Mouse (Mus musculus): ENCODE measurements around the gene Rab26. TPM values are rescaled to one million over a fixed set of nuclear protein-coding genes. Genes with fewer than 3 reads are reported as not detected.

The Rab26 gene
- polyA plus RNA-seq, 1 experiment from 2014 or later = 2.8 TPM

- peak within 1 kb of the TSS; percentile 75 for H3K4me3 ChIP-seq (ENCODE audit: low read depth, low read length)
- WGBS = under 1% methylated on average over 40 of the region's 40 CpGs
- H3K36me3 ChIP-seq (ENCODE audit: insufficient read depth) = peaks cover 32% of the 10 kb centered on the region
- peak; percentile 99 for DNase-seq
- H3K9ac ChIP-seq = peak within 1 kb of the TSS; percentile 80
- peak within 1 kb of the TSS; percentile 89 for H3K4me2 ChIP-seq
- peak; percentile 96 for ATAC-seq (ENCODE audit: insufficient read depth)
- H3K9me3 ChIP-seq (ENCODE audit: low read depth, low read length) = no peaks in the 10 kb centered on the region
- no peaks in the 10 kb centered on the region for H3K27me3 ChIP-seq (ENCODE audit: insufficient read depth, low read length)
- no peak for TF ChIP-seq CTCF (IDR thresholded peaks at IDR 0.05; ENCODE audit: low read depth)
- peaks cover 12% of the 10 kb centered on the region for H3K4me1 ChIP-seq (ENCODE audit: insufficient read depth)
- peak within 1 kb of the TSS; percentile 84 for H3K27ac ChIP-seq (ENCODE audit: low read depth)
Observed at GRCm38 (mm10) chr17:24527723-24528559, 6.1 kb downstream of the Rab26 start, which contains the start of gene Traf7. TSS of gene Traf7 (minus strand) at chr17:24527938.

- ATAC-seq (ENCODE audit: insufficient read depth) = peak; percentile 3; the same call in 1 of the 2 replicates
- H3K36me3 ChIP-seq (ENCODE audit: insufficient read depth) = peaks cover 34% of the 10 kb centered on the region
- no peaks in the 10 kb centered on the region for H3K27me3 ChIP-seq (ENCODE audit: insufficient read depth, low read length)
- H3K27ac ChIP-seq (ENCODE audit: low read depth) = peak overlapping the region; percentile 58
- under 1% methylated on average over 16 of the region's 19 CpGs for WGBS
- peak overlapping the region; percentile 75 for H3K4me3 ChIP-seq (ENCODE audit: low read depth, low read length)
- peaks cover 7% of the 10 kb centered on the region; the same call in 1 of the 2 replicates for H3K4me1 ChIP-seq (ENCODE audit: insufficient read depth)
- DNase-seq = peak; percentile 55
- peak overlapping the region; percentile 73 for H3K9ac ChIP-seq
- no peak for TF ChIP-seq CTCF (IDR thresholded peaks at IDR 0.05; ENCODE audit: low read depth)
- no peaks in the 10 kb centered on the region for H3K9me3 ChIP-seq (ENCODE audit: low read depth, low read length)
- peak overlapping the region; percentile 75 for H3K4me2 ChIP-seq
Observed at GRCm38 (mm10) chr17:24527315-24527714, 6.7 kb downstream of the Rab26 start.

GRCm38 (mm10) chr17:24524734-24525133 lies 9.3 kb downstream of the Rab26 start:
- H3K4me1 ChIP-seq (ENCODE audit: insufficient read depth) = peaks cover 4% of the 10 kb centered on the region; the same call in 1 of the 2 replicates
- ATAC-seq (ENCODE audit: insufficient read depth) (no peak), DNase-seq (no peak)
- peak overlapping the region; percentile 29 for H3K9ac ChIP-seq
- no peak overlapping the region for H3K27ac ChIP-seq (ENCODE audit: low read depth)
- no peak overlapping the region for H3K4me3 ChIP-seq (ENCODE audit: low read depth, low read length)
- H3K9me3 ChIP-seq (ENCODE audit: low read depth, low read length) = no peaks in the 10 kb centered on the region
- H3K36me3 ChIP-seq (ENCODE audit: insufficient read depth) = peaks cover 31% of the 10 kb centered on the region
- H3K27me3 ChIP-seq (ENCODE audit: insufficient read depth, low read length) = no peaks in the 10 kb centered on the region
- 82% methylated on average over 2 of the region's 2 CpGs for WGBS
- H3K4me2 ChIP-seq = no peak overlapping the region
- no peak for TF ChIP-seq CTCF (IDR thresholded peaks at IDR 0.05; ENCODE audit: low read depth)

- no peak for DNase-seq
- peaks cover 59% of the 10 kb centered on the region for H3K36me3 ChIP-seq (ENCODE audit: insufficient read depth)
- no peak for TF ChIP-seq CTCF (IDR thresholded peaks at IDR 0.05; ENCODE audit: low read depth)
Observed at GRCm38 (mm10) chr17:24520450-24520849, 13.6 kb downstream of the Rab26 start.

GRCm38 (mm10) chr17:24514270-24515257 lies 19.4 kb downstream of the Rab26 start:
- Histone ChIP-seq H3K4me1 (ENCODE audit: insufficient read depth) (no peaks in the 10 kb centered on the region; the same call in 1 of the 2 replicates), H3K9me3 (ENCODE audit: low read depth, low read length) (no peaks in the 10 kb centered on the region), H3K9ac (peak overlapping the region; percentile 25; the same call in 1 of the 2 replicates), H3K36me3 (ENCODE audit: insufficient read depth) (peaks cover 96% of the 10 kb centered on the region), H3K27me3 (ENCODE audit: insufficient read depth, low read length) (no peaks in the 10 kb centered on the region), H3K4me3 (ENCODE audit: low read depth, low read length) (peak overlapping the region; percentile 24), H3K27ac (ENCODE audit: low read depth) (peak overlapping the region; percentile 84), H3K4me2 (peak overlapping the region; percentile 48)
- no peak for TF ChIP-seq CTCF (IDR thresholded peaks at IDR 0.05; ENCODE audit: low read depth)
- WGBS = 84% methylated on average over 24 of the region's 24 CpGs
- DNase-seq (peak; percentile 55), ATAC-seq (ENCODE audit: insufficient read depth) (peak; percentile 66)

More at GRCm38 (mm10) chr17:24520450-24520849, 13.6 kb downstream of the Rab26 start:
- no peaks in the 10 kb centered on the region for H3K9me3 ChIP-seq (ENCODE audit: low read depth, low read length)
- H3K4me2 ChIP-seq = no peak overlapping the region
- H3K4me1 ChIP-seq (ENCODE audit: insufficient read depth) = no peaks in the 10 kb centered on the region
- 88% methylated on average over 4 of the region's 4 CpGs for WGBS
- no peak overlapping the region for H3K27ac ChIP-seq (ENCODE audit: low read depth)
- no peaks in the 10 kb centered on the region for H3K27me3 ChIP-seq (ENCODE audit: insufficient read depth, low read length)
- H3K9ac ChIP-seq = no peak overlapping the region
- H3K4me3 ChIP-seq (ENCODE audit: low read depth, low read length) = no peak overlapping the region
- ATAC-seq (ENCODE audit: insufficient read depth) = no peak

- WGBS = 53% methylated on average over 5 of the region's 5 CpGs
- H3K27me3 ChIP-seq (ENCODE audit: insufficient read depth, low read length) = no peaks in the 10 kb centered on the region
- H3K4me3 ChIP-seq (ENCODE audit: low read depth, low read length) = peak overlapping the region; percentile 24
- ATAC-seq (ENCODE audit: insufficient read depth) (peak; percentile 66; the same call in 1 of the 2 replicates), DNase-seq (peak; percentile 79)
- no peaks in the 10 kb centered on the region; the same call in 1 of the 2 replicates for H3K4me1 ChIP-seq (ENCODE audit: insufficient read depth)
- TF ChIP-seq CTCF (IDR thresholded peaks at IDR 0.05; ENCODE audit: low read depth) = peak; percentile 79
- H3K27ac ChIP-seq (ENCODE audit: low read depth) = no peak overlapping the region
- H3K9me3 ChIP-seq (ENCODE audit: low read depth, low read length) = no peaks in the 10 kb centered on the region
- peak overlapping the region; percentile 48 for H3K4me2 ChIP-seq
- peaks cover 96% of the 10 kb centered on the region for H3K36me3 ChIP-seq (ENCODE audit: insufficient read depth)
- no peak overlapping the region for H3K9ac ChIP-seq
Observed at GRCm38 (mm10) chr17:24513609-24514008, 20.4 kb downstream of the Rab26 start.
